Mouse (Mus musculus) small intestine, adult 2 months (tissue): Measurements from ENCODE around the gene Actr2.

ENCODE experiments used
- CTCF ChIP-seq: fragments of 200-500 bp; IDR thresholded peaks from 2 replicates; pipeline ENCODE4 v1.5.1; 2012; ENCODE audit warnings: low read depth, mild to moderate bottlenecking, control low read depth, inconsistent platforms, low read length, moderate library complexity, mixed read lengths; ENCODE audit not compliant: insufficient replicate concordance, insufficient read length; ENCODE audit errors: extremely low read depth
- POLR2A ChIP-seq: fragments of 200-500 bp; IDR thresholded peaks from 2 replicates; pipeline ENCODE4 v1.6.1; 2012; ENCODE audit warnings: low read depth, mild to moderate bottlenecking, control low read depth, inconsistent platforms, low read length, moderate library complexity

DNA sequence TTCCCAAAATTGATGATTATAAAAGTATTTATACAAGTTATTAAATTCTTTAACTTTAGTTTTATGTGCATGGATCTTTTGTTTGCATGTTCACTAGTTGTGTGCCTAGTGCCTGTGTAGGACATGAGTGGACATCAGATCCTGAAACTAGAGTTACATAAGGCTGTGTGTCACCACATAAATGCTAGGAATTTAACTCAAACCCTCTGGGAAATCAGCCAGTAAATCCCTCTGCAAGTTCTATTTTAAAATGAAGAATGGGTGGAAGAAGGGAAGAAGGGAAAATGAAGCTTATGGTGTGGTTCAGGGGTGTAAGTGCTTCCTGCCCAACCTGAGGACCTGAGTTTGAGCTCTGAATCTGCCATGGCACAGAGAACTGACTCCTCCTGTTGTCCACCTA lies 26.4 kb downstream of the Actr2 start:
- TF ChIP-seq POLR2A = no peak
- no peak for TF ChIP-seq CTCF
